Mouse (Mus musculus): ENCODE data around the gene Fbxl18. TPM values are rescaled to one million over a fixed set of nuclear protein-coding genes. Genes with fewer than 3 reads are reported as not detected.

Fbxl18 gene
- total and polyA plus RNA-seq, 2 experiments from 2014 or later, result 27.5 to 52.8 TPM

GRCm38 (mm10) chr5:142920311-142921073, 25.3 kb upstream of the Fbxl18 start:
- no peak overlapping the region for H3K4me3 ChIP-seq (ENCODE audit: low read depth, low read length)
- H3K27me3 ChIP-seq (ENCODE audit: insufficient read depth, low read length), result no peaks in the 10 kb centered on the region
- H3K9ac ChIP-seq (replicated peaks; ENCODE audit: low read length, poor library complexity, severe bottlenecking), result no peak overlapping the region
- no peaks in the 10 kb centered on the region for H3K36me3 ChIP-seq (ENCODE audit: insufficient read depth, low read length)
- H3K27ac ChIP-seq (ENCODE audit: low read depth, low read length), result no peak overlapping the region
- H3K4me1 ChIP-seq (ENCODE audit: insufficient read depth, low read length), result no peaks in the 10 kb centered on the region
- DNase-seq (ENCODE audit: low spot score) (no peak), ATAC-seq (ENCODE audit: low FRiP score) (no peak)
- WGBS, result 58% methylated on average over 8 of the region's 8 CpGs
- no peak overlapping the region for H3K4me2 ChIP-seq (ENCODE audit: low read depth, low read length, poor library complexity, severe bottlenecking)
- TF ChIP-seq CTCF (IDR thresholded peaks at IDR 0.05), result no peak
- H3K9me3 ChIP-seq (ENCODE audit: low read length), result no peaks in the 10 kb centered on the region

GRCm38 (mm10) chr5:142917402-142917801, 22.2 kb upstream of the Fbxl18 start:
- no peak for TF ChIP-seq CTCF (IDR thresholded peaks at IDR 0.05)
- Histone ChIP-seq H3K9me3 (ENCODE audit: low read length) (no peaks in the 10 kb centered on the region), H3K27me3 (ENCODE audit: insufficient read depth, low read length) (no peaks in the 10 kb centered on the region), H3K36me3 (ENCODE audit: insufficient read depth, low read length) (no peaks in the 10 kb centered on the region), H3K9ac (replicated peaks; ENCODE audit: low read length, poor library complexity, severe bottlenecking) (no peak overlapping the region), H3K27ac (ENCODE audit: low read depth, low read length) (no peak overlapping the region), H3K4me3 (ENCODE audit: low read depth, low read length) (no peak overlapping the region), H3K4me2 (ENCODE audit: low read depth, low read length, poor library complexity, severe bottlenecking) (no peak overlapping the region), H3K4me1 (ENCODE audit: insufficient read depth, low read length) (no peaks in the 10 kb centered on the region)
- 94% methylated on average over 8 of the region's 8 CpGs for WGBS
- DNase-seq (ENCODE audit: low spot score) (no peak), ATAC-seq (ENCODE audit: low FRiP score) (no peak)

- H3K9ac ChIP-seq (replicated peaks; ENCODE audit: low read length, poor library complexity, severe bottlenecking), result no peak overlapping the region
- H3K4me3 ChIP-seq (ENCODE audit: low read depth, low read length), result no peak overlapping the region
- H3K36me3 ChIP-seq (ENCODE audit: insufficient read depth, low read length), result no peaks in the 10 kb centered on the region
- H3K27ac ChIP-seq (ENCODE audit: low read depth, low read length), result no peak overlapping the region
- WGBS, result 82% methylated on average over 7 of the region's 7 CpGs
- H3K4me2 ChIP-seq (ENCODE audit: low read depth, low read length, poor library complexity, severe bottlenecking), result no peak overlapping the region
- no peak for TF ChIP-seq CTCF (IDR thresholded peaks at IDR 0.05)
- ATAC-seq (ENCODE audit: low FRiP score), result no peak
- H3K27me3 ChIP-seq (ENCODE audit: insufficient read depth, low read length), result no peaks in the 10 kb centered on the region
- H3K9me3 ChIP-seq (ENCODE audit: low read length), result no peaks in the 10 kb centered on the region
- DNase-seq (ENCODE audit: low spot score), result no peak
- H3K4me1 ChIP-seq (ENCODE audit: insufficient read depth, low read length), result no peaks in the 10 kb centered on the region
Observed at GRCm38 (mm10) chr5:142916593-142916992, 21.4 kb upstream of the Fbxl18 start.

GRCm38 (mm10) chr5:142915231-142915630, 20.0 kb upstream of the Fbxl18 start:
- Histone ChIP-seq H3K4me2 (ENCODE audit: low read depth, low read length, poor library complexity, severe bottlenecking) (no peak overlapping the region), H3K4me3 (ENCODE audit: low read depth, low read length) (no peak overlapping the region), H3K9me3 (ENCODE audit: low read length) (no peaks in the 10 kb centered on the region), H3K9ac (replicated peaks; ENCODE audit: low read length, poor library complexity, severe bottlenecking) (no peak overlapping the region), H3K27me3 (ENCODE audit: insufficient read depth, low read length) (no peaks in the 10 kb centered on the region), H3K4me1 (ENCODE audit: insufficient read depth, low read length) (no peaks in the 10 kb centered on the region), H3K36me3 (ENCODE audit: insufficient read depth, low read length) (no peaks in the 10 kb centered on the region), H3K27ac (ENCODE audit: low read depth, low read length) (no peak overlapping the region)
- no peak for DNase-seq (ENCODE audit: low spot score)
- 93% methylated on average over 11 of the region's 11 CpGs for WGBS
- no peak for ATAC-seq (ENCODE audit: low FRiP score)
- TF ChIP-seq CTCF (IDR thresholded peaks at IDR 0.05), result no peak

GRCm38 (mm10) chr5:142912739-142913138, 17.5 kb upstream of the Fbxl18 start:
- Histone ChIP-seq H3K27ac (ENCODE audit: low read depth, low read length) (no peak overlapping the region), H3K4me1 (ENCODE audit: insufficient read depth, low read length) (peaks cover 6% of the 10 kb centered on the region), H3K27me3 (ENCODE audit: insufficient read depth, low read length) (no peaks in the 10 kb centered on the region), H3K4me3 (ENCODE audit: low read depth, low read length) (no peak overlapping the region), H3K36me3 (ENCODE audit: insufficient read depth, low read length) (no peaks in the 10 kb centered on the region), H3K4me2 (ENCODE audit: low read depth, low read length, poor library complexity, severe bottlenecking) (no peak overlapping the region), H3K9me3 (ENCODE audit: low read length) (no peaks in the 10 kb centered on the region), H3K9ac (replicated peaks; ENCODE audit: low read length, poor library complexity, severe bottlenecking) (no peak overlapping the region)
- WGBS, result 84% methylated on average over 4 of the region's 4 CpGs
- ATAC-seq (ENCODE audit: low FRiP score) (no peak), DNase-seq (ENCODE audit: low spot score) (no peak)
- no peak for TF ChIP-seq CTCF (IDR thresholded peaks at IDR 0.05)

- H3K27ac ChIP-seq (ENCODE audit: low read depth, low read length), result no peak overlapping the region
- no peak overlapping the region for H3K9ac ChIP-seq (replicated peaks; ENCODE audit: low read length, poor library complexity, severe bottlenecking)
- peaks cover 8% of the 10 kb centered on the region for H3K4me1 ChIP-seq (ENCODE audit: insufficient read depth, low read length)
- no peak overlapping the region for H3K4me2 ChIP-seq (ENCODE audit: low read depth, low read length, poor library complexity, severe bottlenecking)
- ATAC-seq (ENCODE audit: low FRiP score) (no peak), DNase-seq (ENCODE audit: low spot score) (no peak)
- no peaks in the 10 kb centered on the region for H3K27me3 ChIP-seq (ENCODE audit: insufficient read depth, low read length)
- no peak for TF ChIP-seq CTCF (IDR thresholded peaks at IDR 0.05)
- WGBS, result 96% methylated on average over 3 of the region's 3 CpGs
- no peak overlapping the region for H3K4me3 ChIP-seq (ENCODE audit: low read depth, low read length)
- H3K9me3 ChIP-seq (ENCODE audit: low read length), result no peaks in the 10 kb centered on the region
- H3K36me3 ChIP-seq (ENCODE audit: insufficient read depth, low read length), result no peaks in the 10 kb centered on the region
Observed at GRCm38 (mm10) chr5:142912320-142912719, 17.1 kb upstream of the Fbxl18 start.
